Mouse (Mus musculus): ENCODE measurements around the gene Pex16. TPM values are rescaled to one million over a fixed set of nuclear protein-coding genes. Genes with fewer than 3 reads are reported as not detected.

Gene Pex16
- polyA plus RNA-seq, 1 experiment from 2014 or later = 20.8 TPM

GRCm38 (mm10) chr2:92362571-92363228 is 11.8 kb upstream of the Pex16 start:
- Histone ChIP-seq H3K36me3 (ENCODE audit: control insufficient read depth, insufficient read depth, low read length) (0 out of 2 replicates have a peak, but pooled peaks cover 3% of the 10 kb centered on the region), H3K4me2 (replicated peaks; ENCODE audit: low read depth, low read length) (no peak overlapping the region), H3K4me1 (replicated peaks; ENCODE audit: control insufficient read depth, insufficient read depth, low read length) (no peaks in the 10 kb centered on the region), H3K9me3 (ENCODE audit: control insufficient read depth, low read length) (no peaks in the 10 kb centered on the region), H3K9ac (ENCODE audit: low read depth, low read length) (no peak overlapping the region), H3K27me3 (ENCODE audit: control insufficient read depth, insufficient read depth, low read length) (no peaks in the 10 kb centered on the region), H3K27ac (ENCODE audit: low read depth, low read length) (no peak overlapping the region), H3K4me3 (ENCODE audit: low read depth, low read length) (no peak overlapping the region)
- WGBS = 98% methylated on average over 6 of the region's 6 CpGs
- ATAC-seq (ENCODE audit: low FRiP score) = no peak
- DNase-seq (ENCODE audit: low spot score) = no peak

- ATAC-seq (ENCODE audit: low FRiP score) = no peak
- H3K9ac ChIP-seq (ENCODE audit: low read depth, low read length) = no peak overlapping the region
- H3K4me3 ChIP-seq (ENCODE audit: low read depth, low read length) = no peak overlapping the region
- H3K27me3 ChIP-seq (ENCODE audit: control insufficient read depth, insufficient read depth, low read length) = no peaks in the 10 kb centered on the region
- H3K4me1 ChIP-seq (replicated peaks; ENCODE audit: control insufficient read depth, insufficient read depth, low read length) = no peaks in the 10 kb centered on the region
- H3K9me3 ChIP-seq (ENCODE audit: control insufficient read depth, low read length) = no peaks in the 10 kb centered on the region
- H3K4me2 ChIP-seq (replicated peaks; ENCODE audit: low read depth, low read length) = no peak overlapping the region
- WGBS = 92% methylated on average over 4 of the region's 4 CpGs
- DNase-seq (ENCODE audit: low spot score) = no peak
- H3K36me3 ChIP-seq (ENCODE audit: control insufficient read depth, insufficient read depth, low read length) = 0 out of 2 replicates have a peak, but pooled peaks cover 3% of the 10 kb centered on the region
- no peak overlapping the region for H3K27ac ChIP-seq (ENCODE audit: low read depth, low read length)
These were observed 10.4 kb upstream of the Pex16 start for GRCm38 (mm10) chr2:92364086-92364485.

GRCm38 (mm10) chr2:92365568-92365967 is 8.9 kb upstream of the Pex16 start:
- no peak for ATAC-seq (ENCODE audit: low FRiP score)
- 0 out of 2 replicates have a peak, but pooled peaks cover 3% of the 10 kb centered on the region for H3K36me3 ChIP-seq (ENCODE audit: control insufficient read depth, insufficient read depth, low read length)

GRCm38 (mm10) chr2:92367383-92368029 is 7.0 kb upstream of the Pex16 start:
- WGBS = 41% methylated on average over 20 of the region's 20 CpGs
- no peak overlapping the region for H3K27ac ChIP-seq (ENCODE audit: low read depth, low read length)
- 0 out of 2 replicates have a peak, but pooled peaks cover 3% of the 10 kb centered on the region for H3K36me3 ChIP-seq (ENCODE audit: control insufficient read depth, insufficient read depth, low read length)
- no peak overlapping the region for H3K4me2 ChIP-seq (replicated peaks; ENCODE audit: low read depth, low read length)
- peaks cover 12% of the 10 kb centered on the region for H3K4me1 ChIP-seq (replicated peaks; ENCODE audit: control insufficient read depth, insufficient read depth, low read length)
- DNase-seq (ENCODE audit: low spot score) (no peak), ATAC-seq (ENCODE audit: low FRiP score) (no peak)
- H3K27me3 ChIP-seq (ENCODE audit: control insufficient read depth, insufficient read depth, low read length) = peaks cover 11% of the 10 kb centered on the region
- no peaks in the 10 kb centered on the region for H3K9me3 ChIP-seq (ENCODE audit: control insufficient read depth, low read length)
- no peak overlapping the region for H3K9ac ChIP-seq (ENCODE audit: low read depth, low read length)
- no peak overlapping the region for H3K4me3 ChIP-seq (ENCODE audit: low read depth, low read length)

More at GRCm38 (mm10) chr2:92365568-92365967, 8.9 kb upstream of the Pex16 start:
- no peak overlapping the region for H3K27ac ChIP-seq (ENCODE audit: low read depth, low read length)
- H3K4me1 ChIP-seq (replicated peaks; ENCODE audit: control insufficient read depth, insufficient read depth, low read length) = no peaks in the 10 kb centered on the region
- H3K9me3 ChIP-seq (ENCODE audit: control insufficient read depth, low read length) = no peaks in the 10 kb centered on the region
- no peak overlapping the region for H3K4me2 ChIP-seq (replicated peaks; ENCODE audit: low read depth, low read length)
- no peak for DNase-seq (ENCODE audit: low spot score)
- 96% methylated on average over 10 of the region's 10 CpGs for WGBS
- peaks cover 5% of the 10 kb centered on the region for H3K27me3 ChIP-seq (ENCODE audit: control insufficient read depth, insufficient read depth, low read length)
- H3K4me3 ChIP-seq (ENCODE audit: low read depth, low read length) = no peak overlapping the region
- H3K9ac ChIP-seq (ENCODE audit: low read depth, low read length) = no peak overlapping the region

GRCm38 (mm10) chr2:92370375-92370774 is 4.1 kb upstream of the Pex16 start:
- 8% methylated on average over 19 of the region's 19 CpGs for WGBS
- no peaks in the 10 kb centered on the region for H3K36me3 ChIP-seq (ENCODE audit: control insufficient read depth, insufficient read depth, low read length)
- H3K27ac ChIP-seq (ENCODE audit: low read depth, low read length) = no peak overlapping the region
- no peaks in the 10 kb centered on the region for H3K9me3 ChIP-seq (ENCODE audit: control insufficient read depth, low read length)
- peaks cover 12% of the 10 kb centered on the region for H3K4me1 ChIP-seq (replicated peaks; ENCODE audit: control insufficient read depth, insufficient read depth, low read length)
- peaks cover 11% of the 10 kb centered on the region for H3K27me3 ChIP-seq (ENCODE audit: control insufficient read depth, insufficient read depth, low read length)
- DNase-seq (ENCODE audit: low spot score) = peak; percentile 41
- peak overlapping the region; percentile 34; the same call in 1 of the 2 replicates for H3K9ac ChIP-seq (ENCODE audit: low read depth, low read length)
- peak overlapping the region; percentile 45 for H3K4me2 ChIP-seq (replicated peaks; ENCODE audit: low read depth, low read length)
- peak overlapping the region; percentile 34 for H3K4me3 ChIP-seq (ENCODE audit: low read depth, low read length)
- no peak for ATAC-seq (ENCODE audit: low FRiP score)

GRCm38 (mm10) chr2:92370821-92371805 is 3.4 kb upstream of the Pex16 start:
- Histone ChIP-seq H3K9ac (ENCODE audit: low read depth, low read length) (peak overlapping the region; percentile 34), H3K4me3 (ENCODE audit: low read depth, low read length) (peak overlapping the region; percentile 34), H3K27me3 (ENCODE audit: control insufficient read depth, insufficient read depth, low read length) (peaks cover 11% of the 10 kb centered on the region), H3K27ac (ENCODE audit: low read depth, low read length) (0 out of 2 replicates have a peak overlapping the region, but pooled peaks have one; percentile 32), H3K36me3 (ENCODE audit: control insufficient read depth, insufficient read depth, low read length) (no peaks in the 10 kb centered on the region), H3K4me2 (replicated peaks; ENCODE audit: low read depth, low read length) (peak overlapping the region; percentile 45), H3K4me1 (replicated peaks; ENCODE audit: control insufficient read depth, insufficient read depth, low read length) (peaks cover 16% of the 10 kb centered on the region), H3K9me3 (ENCODE audit: control insufficient read depth, low read length) (no peaks in the 10 kb centered on the region)
- ATAC-seq (ENCODE audit: low FRiP score) (no peak), DNase-seq (ENCODE audit: low spot score) (peak; percentile 58)
- WGBS = 2% methylated on average over 44 of the region's 45 CpGs

GRCm38 (mm10) chr2:92371971-92372690 is 2.3 kb upstream of the Pex16 start:
- H3K36me3 ChIP-seq (ENCODE audit: control insufficient read depth, insufficient read depth, low read length) = no peaks in the 10 kb centered on the region
- H3K9ac ChIP-seq (ENCODE audit: low read depth, low read length) = no peak overlapping the region
- no peak overlapping the region for H3K4me2 ChIP-seq (replicated peaks; ENCODE audit: low read depth, low read length)
- H3K4me1 ChIP-seq (replicated peaks; ENCODE audit: control insufficient read depth, insufficient read depth, low read length) = peaks cover 16% of the 10 kb centered on the region
- DNase-seq (ENCODE audit: low spot score) (peak; percentile 57), ATAC-seq (ENCODE audit: low FRiP score) (no peak)
- WGBS = 10% methylated on average over 10 of the region's 10 CpGs
- peak overlapping the region; percentile 32; the same call in 1 of the 2 replicates for H3K27ac ChIP-seq (ENCODE audit: low read depth, low read length)
- no peaks in the 10 kb centered on the region for H3K9me3 ChIP-seq (ENCODE audit: control insufficient read depth, low read length)
- peaks cover 11% of the 10 kb centered on the region for H3K27me3 ChIP-seq (ENCODE audit: control insufficient read depth, insufficient read depth, low read length)
- no peak overlapping the region for H3K4me3 ChIP-seq (ENCODE audit: low read depth, low read length)

Measured in hindbrain, embryonic 11.5 days (tissue).